Mouse (Mus musculus): ENCODE data around the gene Plac9a. TPM values are rescaled to one million over a fixed set of nuclear protein-coding genes. Genes with fewer than 3 reads are reported as not detected.

The Plac9a gene
- total and polyA plus RNA-seq, 3 experiments, result 1.6 to 4.1 (median 3.4) TPM

DNA sequence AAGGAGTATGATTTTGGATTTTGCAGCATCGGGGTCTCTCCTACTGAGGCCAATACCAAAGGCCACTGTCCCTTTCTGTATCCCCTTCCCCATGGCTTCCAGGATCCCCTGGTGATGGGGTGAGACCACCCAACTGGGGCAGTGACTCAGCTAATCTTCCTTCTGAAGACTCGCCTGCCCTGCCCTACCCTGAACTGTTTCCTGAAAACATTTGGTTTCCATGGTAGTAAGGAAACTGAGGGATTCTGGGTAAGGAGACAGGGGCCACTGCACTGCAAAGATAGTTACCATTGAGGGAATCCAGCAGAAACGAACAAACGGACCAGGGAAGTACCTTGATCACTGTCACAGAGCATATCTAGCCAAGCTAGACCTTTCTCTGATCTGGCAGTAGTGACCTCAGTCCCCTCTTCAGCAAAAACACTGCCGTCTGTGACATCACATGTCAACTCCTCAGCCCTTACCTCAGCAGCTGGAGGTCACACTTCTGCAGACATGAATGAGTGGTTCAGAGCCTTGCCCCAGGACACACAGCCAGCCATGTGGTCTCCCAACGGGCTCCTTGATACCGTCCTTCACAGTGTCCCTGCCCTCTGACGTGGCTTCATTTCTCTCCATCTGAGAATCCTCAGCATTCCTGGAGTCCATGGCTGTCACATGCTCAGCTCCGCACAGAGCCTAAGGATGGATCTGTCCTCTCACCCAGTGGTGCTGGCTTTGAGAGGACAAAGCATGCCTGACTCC is 33.6 kb downstream of the Plac9a start:
- Histone ChIP-seq H3K4me1 (ENCODE audit: control insufficient read depth, insufficient read depth, low read length) (peaks cover 45% of the 10 kb centered on the region), H3K9ac (ENCODE audit: low read depth, low read length) (no peak overlapping the region), H3K4me3 (no peak overlapping the region), H3K79me2 (replicated peaks; ENCODE audit: control insufficient read depth, insufficient read depth, low read length) (peaks cover 2% of the 10 kb centered on the region; the same call in 1 of the 2 replicates), H3K27ac (peak overlapping the region; percentile 43), H3K27me3 (ENCODE audit: control insufficient read depth, insufficient read depth, low read length) (no peaks in the 10 kb centered on the region), H3K36me3 (ENCODE audit: control insufficient read depth, insufficient read depth, low read length) (peaks cover 5% of the 10 kb centered on the region)
- no peak for DNase-seq
- WGBS, result 43% methylated on average over 9 of the region's 9 CpGs
- intact Hi-C loops (cut with DNase I), result no loop called here
- no peak for TF ChIP-seq POLR2A (IDR thresholded peaks at IDR 0.05; ENCODE audit: insufficient read depth, low read depth, low read length)
- TF ChIP-seq EP300 (IDR thresholded peaks at IDR 0.05; ENCODE audit: insufficient read depth, low read depth, low read length), result no peak
- no peak for TF ChIP-seq CTCF (IDR thresholded peaks at IDR 0.05)

DNA sequence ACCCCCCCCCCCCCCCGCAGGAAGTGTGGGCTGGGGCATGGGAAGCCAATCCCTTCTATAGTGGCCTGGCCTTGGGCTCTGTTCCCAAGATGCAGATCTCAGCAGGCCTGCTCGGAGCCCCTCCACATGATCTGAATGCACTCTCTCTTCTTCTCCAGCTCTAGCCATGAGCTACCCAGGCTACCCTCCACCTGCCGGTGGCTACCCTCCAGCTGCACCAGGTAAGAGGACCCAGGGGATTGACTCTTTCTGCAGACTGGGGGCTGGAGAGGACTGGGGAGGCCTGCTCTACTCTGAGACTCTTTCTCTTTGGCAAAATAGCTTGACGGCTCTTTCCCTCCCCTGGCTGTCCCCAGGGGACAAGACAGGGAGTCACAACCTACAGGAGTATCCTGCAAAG is 34.2 kb downstream of the Plac9a start:
- DNase-seq, result no peak
- Histone ChIP-seq H3K36me3 (ENCODE audit: control insufficient read depth, insufficient read depth, low read length) (peaks cover 5% of the 10 kb centered on the region), H3K9ac (ENCODE audit: low read depth, low read length) (0 out of 2 replicates have a peak overlapping the region, but pooled peaks have one; percentile 13), H3K27ac (peak overlapping the region; percentile 43), H3K4me1 (ENCODE audit: control insufficient read depth, insufficient read depth, low read length) (peaks cover 47% of the 10 kb centered on the region), H3K79me2 (replicated peaks; ENCODE audit: control insufficient read depth, insufficient read depth, low read length) (peaks cover 2% of the 10 kb centered on the region; the same call in 1 of the 2 replicates), H3K27me3 (ENCODE audit: control insufficient read depth, insufficient read depth, low read length) (no peaks in the 10 kb centered on the region), H3K4me3 (no peak overlapping the region)
- intact Hi-C loops (cut with DNase I), result no loop called here
- WGBS, result 61% methylated on average over 4 of the region's 4 CpGs
- TF ChIP-seq POLR2A (IDR thresholded peaks at IDR 0.05; ENCODE audit: insufficient read depth, low read depth, low read length) (no peak), CTCF (IDR thresholded peaks at IDR 0.05) (no peak), EP300 (IDR thresholded peaks at IDR 0.05; ENCODE audit: insufficient read depth, low read depth, low read length) (no peak)

DNA sequence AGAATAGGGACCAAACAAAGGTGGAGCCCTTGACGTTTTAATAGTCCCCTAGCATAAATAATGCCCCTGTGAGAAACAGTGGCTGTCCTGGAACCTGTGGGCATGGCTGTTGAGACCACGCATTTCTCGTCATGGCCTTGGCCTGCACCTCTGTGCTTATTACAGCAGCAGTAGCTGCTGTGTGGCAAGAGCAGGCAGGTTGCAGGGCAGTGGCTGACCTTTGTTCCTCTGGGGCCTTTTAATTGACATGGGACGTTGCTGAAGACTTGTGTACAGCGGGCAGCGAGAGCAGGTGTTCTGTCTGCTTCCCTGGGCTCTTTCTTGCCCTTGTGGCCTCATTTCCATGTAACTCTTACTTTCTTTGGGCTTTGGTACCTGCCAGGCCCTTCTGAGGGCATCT is 35.1 kb downstream of the Plac9a start:
- Histone ChIP-seq H3K4me3 (no peak overlapping the region), H3K79me2 (replicated peaks; ENCODE audit: control insufficient read depth, insufficient read depth, low read length) (peaks cover 2% of the 10 kb centered on the region; the same call in 1 of the 2 replicates), H3K36me3 (ENCODE audit: control insufficient read depth, insufficient read depth, low read length) (peaks cover 5% of the 10 kb centered on the region), H3K27ac (no peak overlapping the region), H3K9ac (ENCODE audit: low read depth, low read length) (no peak overlapping the region), H3K4me1 (ENCODE audit: control insufficient read depth, insufficient read depth, low read length) (peaks cover 42% of the 10 kb centered on the region), H3K27me3 (ENCODE audit: control insufficient read depth, insufficient read depth, low read length) (no peaks in the 10 kb centered on the region)
- DNase-seq, result no peak
- intact Hi-C loops (cut with DNase I), result no loop called here
- WGBS, result 73% methylated on average over 6 of the region's 6 CpGs
- no peak for TF ChIP-seq POLR2A (IDR thresholded peaks at IDR 0.05; ENCODE audit: insufficient read depth, low read depth, low read length)
- TF ChIP-seq CTCF (IDR thresholded peaks at IDR 0.05), result no peak
- no peak for TF ChIP-seq EP300 (IDR thresholded peaks at IDR 0.05; ENCODE audit: insufficient read depth, low read depth, low read length)

DNA sequence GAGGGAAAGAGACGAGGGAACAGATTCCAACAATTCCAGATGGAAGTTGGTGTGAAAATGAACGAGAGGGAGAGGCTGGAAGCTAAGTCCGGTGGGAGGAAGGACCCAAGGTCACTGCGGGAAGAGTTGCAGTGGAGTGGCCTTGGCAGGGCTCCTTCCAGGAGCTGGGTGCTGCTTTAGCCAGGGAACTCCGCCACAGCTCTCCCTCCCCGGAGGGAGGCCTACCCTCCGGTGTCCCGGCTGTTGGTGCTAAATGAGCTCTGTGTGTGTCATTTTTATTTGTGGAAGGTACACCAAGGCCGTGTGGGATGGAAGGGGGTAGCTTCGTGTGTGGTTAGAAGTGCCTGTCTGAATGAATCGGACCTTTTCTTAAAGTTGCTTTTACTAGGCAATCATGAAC is 36.1 kb downstream of the Plac9a start:
- peaks cover 5% of the 10 kb centered on the region for H3K36me3 ChIP-seq (ENCODE audit: control insufficient read depth, insufficient read depth, low read length)
- H3K9ac ChIP-seq (ENCODE audit: low read depth, low read length), result peak overlapping the region; percentile 9; the same call in 1 of the 2 replicates
- peaks cover 3% of the 10 kb centered on the region; the same call in 1 of the 2 replicates for H3K79me2 ChIP-seq (replicated peaks; ENCODE audit: control insufficient read depth, insufficient read depth, low read length)
- intact Hi-C loops (cut with DNase I), result no loop called here
- H3K27ac ChIP-seq, result peak overlapping the region; percentile 65
- 10% methylated on average over 11 of the region's 11 CpGs for WGBS
- no peak overlapping the region for H3K4me3 ChIP-seq
- no peak for TF ChIP-seq POLR2A (IDR thresholded peaks at IDR 0.05; ENCODE audit: insufficient read depth, low read depth, low read length)
- TF ChIP-seq CTCF (IDR thresholded peaks at IDR 0.05), result no peak
- no peak for TF ChIP-seq EP300 (IDR thresholded peaks at IDR 0.05; ENCODE audit: insufficient read depth, low read depth, low read length)
- peaks cover 37% of the 10 kb centered on the region for H3K4me1 ChIP-seq (ENCODE audit: control insufficient read depth, insufficient read depth, low read length)
- no peaks in the 10 kb centered on the region for H3K27me3 ChIP-seq (ENCODE audit: control insufficient read depth, insufficient read depth, low read length)
- DNase-seq, result peak; percentile 61 to 65

DNA sequence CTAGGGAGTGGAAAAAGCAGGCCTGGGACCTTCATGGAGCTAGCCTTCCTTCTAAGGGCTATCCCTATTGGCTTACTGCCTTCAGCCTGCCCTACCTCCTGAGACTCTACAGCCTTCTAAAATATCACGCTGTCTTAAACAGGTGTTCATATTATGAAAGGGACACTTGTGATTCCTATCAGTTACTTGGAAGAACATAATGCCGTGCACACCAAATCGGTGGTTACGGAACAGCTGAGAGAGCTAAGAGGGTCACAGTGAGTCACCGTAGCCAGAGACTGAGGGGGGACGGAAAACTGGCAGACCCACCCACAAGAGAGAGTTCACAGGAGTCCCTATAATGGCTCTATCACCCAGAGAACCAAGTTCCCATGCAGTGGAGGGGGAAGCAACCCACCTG is 36.5 kb downstream of the Plac9a start:
- H3K36me3 ChIP-seq (ENCODE audit: control insufficient read depth, insufficient read depth, low read length), result peaks cover 5% of the 10 kb centered on the region
- H3K9ac ChIP-seq (ENCODE audit: low read depth, low read length), result peak overlapping the region; percentile 9; the same call in 1 of the 2 replicates
- 42% methylated on average over 6 of the region's 6 CpGs for WGBS
- intact Hi-C loops (cut with DNase I), result no loop called here
- no peaks in the 10 kb centered on the region for H3K27me3 ChIP-seq (ENCODE audit: control insufficient read depth, insufficient read depth, low read length)
- peak overlapping the region; percentile 65 for H3K27ac ChIP-seq
- H3K4me1 ChIP-seq (ENCODE audit: control insufficient read depth, insufficient read depth, low read length), result peaks cover 35% of the 10 kb centered on the region
- H3K79me2 ChIP-seq (replicated peaks; ENCODE audit: control insufficient read depth, insufficient read depth, low read length), result peaks cover 3% of the 10 kb centered on the region; the same call in 1 of the 2 replicates
- H3K4me3 ChIP-seq, result no peak overlapping the region
- TF ChIP-seq EP300 (IDR thresholded peaks at IDR 0.05; ENCODE audit: insufficient read depth, low read depth, low read length), result no peak
- TF ChIP-seq CTCF (IDR thresholded peaks at IDR 0.05), result no peak
- TF ChIP-seq POLR2A (IDR thresholded peaks at IDR 0.05; ENCODE audit: insufficient read depth, low read depth, low read length), result no peak
- no peak for DNase-seq

DNA sequence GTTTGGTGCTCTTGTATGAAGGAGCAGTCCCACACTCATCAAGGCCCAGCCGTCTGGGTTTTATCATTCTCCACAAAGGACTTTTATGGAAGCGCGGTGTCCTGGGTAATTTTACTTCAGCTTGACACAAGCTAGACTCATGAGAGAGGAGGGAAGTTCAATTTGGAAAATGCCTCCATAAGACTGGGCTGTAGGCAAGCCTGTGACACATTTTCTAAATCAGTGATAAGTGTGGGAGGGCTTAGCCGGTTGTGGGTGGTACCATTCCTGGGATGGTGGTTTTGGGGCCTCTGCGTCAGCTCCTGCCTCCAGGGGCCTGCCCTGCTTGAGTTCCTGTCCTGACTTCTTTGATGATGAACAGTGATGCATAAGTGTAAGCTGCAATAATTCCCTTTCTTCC is 37.6 kb downstream of the Plac9a start:
- H3K27me3 ChIP-seq (ENCODE audit: control insufficient read depth, insufficient read depth, low read length), result no peaks in the 10 kb centered on the region
- 50% methylated on average over 5 of the region's 5 CpGs for WGBS
- peaks cover 3% of the 10 kb centered on the region; the same call in 1 of the 2 replicates for H3K79me2 ChIP-seq (replicated peaks; ENCODE audit: control insufficient read depth, insufficient read depth, low read length)
- no peak overlapping the region for H3K4me3 ChIP-seq
- no peak overlapping the region for H3K9ac ChIP-seq (ENCODE audit: low read depth, low read length)
- H3K36me3 ChIP-seq (ENCODE audit: control insufficient read depth, insufficient read depth, low read length), result peaks cover 5% of the 10 kb centered on the region
- peaks cover 35% of the 10 kb centered on the region for H3K4me1 ChIP-seq (ENCODE audit: control insufficient read depth, insufficient read depth, low read length)
- no peak overlapping the region for H3K27ac ChIP-seq
- intact Hi-C loops (cut with DNase I), result no loop called here
- DNase-seq, result no peak
- TF ChIP-seq CTCF (IDR thresholded peaks at IDR 0.05) (no peak), EP300 (IDR thresholded peaks at IDR 0.05; ENCODE audit: insufficient read depth, low read depth, low read length) (no peak), POLR2A (IDR thresholded peaks at IDR 0.05; ENCODE audit: insufficient read depth, low read depth, low read length) (no peak)

Measured in heart, adult 2 months (tissue).